Mouse (Mus musculus): ENCODE results near the gene F11. TPM values are rescaled to one million over a fixed set of nuclear protein-coding genes. Genes with fewer than 3 reads are reported as not detected.

Gene F11
- total RNA-seq (2017) = not detected in 2 replicates

DNA sequence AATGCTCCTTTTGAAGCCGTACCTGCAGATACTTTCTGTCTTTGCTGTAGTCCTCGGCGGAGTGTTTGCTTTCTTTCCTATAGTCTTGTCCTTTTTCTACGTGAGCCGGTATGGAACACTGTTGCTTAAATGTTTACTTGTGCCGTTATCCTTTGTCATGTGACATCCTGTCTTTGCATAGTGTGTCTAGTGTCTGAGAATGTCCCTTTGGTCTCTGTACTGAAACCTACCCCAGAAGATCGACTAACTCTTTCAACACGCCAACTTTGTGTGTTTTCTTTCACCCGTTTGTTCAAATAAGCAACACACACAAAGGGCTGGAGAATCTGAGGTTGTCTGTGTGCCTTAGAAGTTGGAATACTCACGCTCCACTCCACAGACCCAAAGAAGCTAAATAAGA lies at the start of gene F11:
F11 (minus strand) TSS at position 112 of the 400 bp plus-strand sequence.
- no peak for ATAC-seq (replicated peaks in 1 of 2; ENCODE audit: insufficient read depth in 1 of 2, low FRiP score in 2 of 2, low TSS enrichment in 1 of 2, low read depth in 1 of 2, poor library complexity in 2 of 2, severe bottlenecking in 2 of 2)

DNA sequence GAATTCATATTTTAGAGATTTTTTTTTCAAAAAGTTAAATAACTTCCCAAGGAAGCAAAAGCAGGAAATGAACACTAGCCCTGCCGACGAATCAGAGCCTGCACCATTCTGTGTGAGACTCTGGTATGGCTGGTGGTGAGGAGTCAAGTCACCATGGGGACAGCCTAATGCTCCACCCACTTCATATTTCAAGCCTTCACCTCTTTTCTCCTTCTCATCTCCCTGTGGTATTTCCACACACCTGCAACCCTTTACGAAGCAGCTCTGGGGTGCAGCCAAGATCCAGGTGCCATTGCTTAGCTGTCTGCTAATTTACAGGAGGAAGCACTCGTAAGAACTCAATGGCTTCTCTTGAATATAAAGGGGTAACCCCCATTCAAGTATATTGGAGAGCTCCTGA lies 49.1 kb upstream of the F11 start:
- no peak for ATAC-seq (replicated peaks in 1 of 2; ENCODE audit: insufficient read depth in 1 of 2, low FRiP score in 2 of 2, low TSS enrichment in 1 of 2, low read depth in 1 of 2, poor library complexity in 2 of 2, severe bottlenecking in 2 of 2)

- no peak for ATAC-seq (replicated peaks in 1 of 2; ENCODE audit: insufficient read depth in 1 of 2, low FRiP score in 2 of 2, low TSS enrichment in 1 of 2, low read depth in 1 of 2, poor library complexity in 2 of 2, severe bottlenecking in 2 of 2)
Measured at GRCm38 (mm10) chr8:45308366-45308765, 46.5 kb upstream of the F11 start, which contains the start of gene Gm45753. TSS of gene Gm45753 (minus strand) at chr8:45308466.

GRCm38 (mm10) chr8:45305479-45305878 lies 43.6 kb upstream of the F11 start:
- no peak for ATAC-seq (replicated peaks in 1 of 2; ENCODE audit: insufficient read depth in 1 of 2, low FRiP score in 2 of 2, low TSS enrichment in 1 of 2, low read depth in 1 of 2, poor library complexity in 2 of 2, severe bottlenecking in 2 of 2)

GRCm38 (mm10) chr8:45304354-45304753 lies 42.5 kb upstream of the F11 start:
- no peak for ATAC-seq (replicated peaks in 1 of 2; ENCODE audit: insufficient read depth in 1 of 2, low FRiP score in 2 of 2, low TSS enrichment in 1 of 2, low read depth in 1 of 2, poor library complexity in 2 of 2, severe bottlenecking in 2 of 2)

GRCm38 (mm10) chr8:45302390-45302789 lies 40.6 kb upstream of the F11 start:
- ATAC-seq (replicated peaks in 1 of 2; ENCODE audit: insufficient read depth in 1 of 2, low FRiP score in 2 of 2, low TSS enrichment in 1 of 2, low read depth in 1 of 2, poor library complexity in 2 of 2, severe bottlenecking in 2 of 2) = no peak

DNA sequence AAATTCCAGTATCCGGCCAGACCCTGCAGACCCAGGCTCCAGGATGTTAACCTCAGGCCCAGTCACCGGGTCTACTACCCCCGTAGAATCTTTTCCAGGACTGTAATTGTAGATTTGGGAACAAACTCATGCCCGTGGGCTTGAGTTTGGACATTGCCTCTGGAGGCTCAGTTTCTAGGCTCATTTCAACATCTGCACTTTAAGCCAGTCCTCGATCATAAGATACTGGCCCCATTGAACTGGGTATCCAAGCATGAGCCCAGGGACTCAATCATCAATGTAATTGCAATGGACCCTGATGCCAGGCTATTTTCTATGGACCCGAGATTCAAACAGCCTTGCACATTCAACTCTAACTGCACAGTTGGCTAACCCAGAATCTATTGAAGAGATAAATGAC lies 33.4 kb upstream of the F11 start:
- ATAC-seq (replicated peaks in 1 of 2; ENCODE audit: insufficient read depth in 1 of 2, low FRiP score in 2 of 2, low TSS enrichment in 1 of 2, low read depth in 1 of 2, poor library complexity in 2 of 2, severe bottlenecking in 2 of 2) = no peak

GRCm38 (mm10) chr8:45294687-45295086 lies 32.9 kb upstream of the F11 start, which contains the start of gene Klkb1:
TSS of gene Klkb1 (minus strand) at chr8:45294859.
- ATAC-seq (replicated peaks in 1 of 2; ENCODE audit: insufficient read depth in 1 of 2, low FRiP score in 2 of 2, low TSS enrichment in 1 of 2, low read depth in 1 of 2, poor library complexity in 2 of 2, severe bottlenecking in 2 of 2) = no peak

DNA sequence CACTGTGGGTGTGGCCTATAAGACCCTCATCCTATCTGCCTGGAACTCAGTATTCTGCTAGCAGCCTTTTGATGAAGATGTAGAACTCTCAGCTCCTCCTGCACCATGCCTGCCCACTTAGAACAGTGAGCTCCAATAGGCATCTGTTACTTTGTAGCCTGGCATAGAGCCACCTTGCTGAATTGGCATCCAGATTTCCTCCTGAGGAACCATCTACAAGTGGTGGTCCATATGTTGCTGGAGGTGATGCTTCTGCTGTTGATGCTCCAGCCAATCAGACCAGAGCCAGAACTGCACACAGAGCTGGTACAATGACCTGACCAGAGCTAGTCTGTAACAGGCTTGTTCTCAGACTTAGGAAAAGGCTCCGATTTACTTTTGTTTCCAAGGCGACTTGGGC lies 30.0 kb upstream of the F11 start:
- ATAC-seq (replicated peaks in 1 of 2; ENCODE audit: insufficient read depth in 1 of 2, low FRiP score in 2 of 2, low TSS enrichment in 1 of 2, low read depth in 1 of 2, poor library complexity in 2 of 2, severe bottlenecking in 2 of 2) = no peak

DNA sequence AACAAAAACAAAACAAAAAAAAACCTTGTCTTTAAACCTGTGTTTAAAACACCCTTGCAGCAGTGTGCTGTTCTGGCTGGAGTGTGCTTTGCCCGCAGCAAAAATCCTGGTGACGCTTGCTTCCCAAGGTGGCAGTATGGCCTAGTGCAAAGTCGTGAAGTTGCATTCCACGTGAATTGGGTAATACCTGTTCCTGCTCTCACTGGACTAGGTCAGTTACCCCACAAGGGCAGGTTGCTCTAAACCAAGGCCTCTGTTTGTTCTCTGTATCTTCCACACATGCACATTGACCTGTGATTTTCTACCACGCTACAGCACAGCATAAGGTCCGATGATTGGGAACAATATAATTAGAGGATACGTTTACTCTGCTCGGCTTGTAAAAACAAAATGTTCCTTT lies 19.8 kb upstream of the F11 start:
- ATAC-seq (replicated peaks in 1 of 2; ENCODE audit: insufficient read depth in 1 of 2, low FRiP score in 2 of 2, low TSS enrichment in 1 of 2, low read depth in 1 of 2, poor library complexity in 2 of 2, severe bottlenecking in 2 of 2) = no peak

DNA sequence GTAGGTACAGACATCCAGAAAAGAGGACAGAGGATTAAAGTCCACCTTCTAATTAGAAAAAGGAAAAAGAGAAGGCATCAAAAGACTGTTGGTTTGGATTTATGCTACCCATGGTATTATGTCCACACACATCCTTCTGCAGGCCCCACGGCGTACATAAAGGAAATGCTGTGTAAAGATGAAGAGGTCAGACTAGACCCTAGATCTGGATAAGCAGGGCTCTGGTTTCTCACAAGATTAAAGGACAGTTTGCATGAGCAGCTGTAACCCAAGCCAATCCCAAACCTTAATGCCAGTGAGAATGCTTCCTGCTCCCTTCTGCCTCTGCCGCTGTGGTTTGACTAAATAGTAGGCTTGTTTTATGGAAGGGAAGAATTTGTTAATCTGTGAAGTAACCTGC lies 15.6 kb upstream of the F11 start:
- no peak for ATAC-seq (replicated peaks in 1 of 2; ENCODE audit: insufficient read depth in 1 of 2, low FRiP score in 2 of 2, low TSS enrichment in 1 of 2, low read depth in 1 of 2, poor library complexity in 2 of 2, severe bottlenecking in 2 of 2)

DNA sequence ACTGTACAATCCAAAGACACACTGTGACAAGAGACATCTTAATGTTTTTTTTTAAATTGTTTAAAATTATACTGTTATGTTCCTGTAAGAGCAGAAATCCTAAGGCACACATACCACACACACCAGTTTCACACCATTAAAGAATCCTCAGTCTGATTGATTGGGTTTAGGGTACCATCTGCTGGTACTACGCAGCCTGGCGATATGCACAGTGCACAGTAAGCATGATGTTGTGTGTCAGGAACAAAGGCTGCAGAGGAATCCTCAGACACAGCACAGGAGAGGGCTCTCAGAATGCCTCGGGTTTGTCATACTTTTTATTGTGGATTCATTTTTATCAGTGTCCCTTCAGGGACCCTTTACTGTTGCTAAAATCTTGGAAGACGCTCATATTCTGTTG lies 12.5 kb upstream of the F11 start:
- no peak for ATAC-seq (replicated peaks in 1 of 2; ENCODE audit: insufficient read depth in 1 of 2, low FRiP score in 2 of 2, low TSS enrichment in 1 of 2, low read depth in 1 of 2, poor library complexity in 2 of 2, severe bottlenecking in 2 of 2)

GRCm38 (mm10) chr8:45269056-45269455 lies 7.2 kb upstream of the F11 start:
- ATAC-seq (replicated peaks in 1 of 2; ENCODE audit: insufficient read depth in 1 of 2, low FRiP score in 2 of 2, low TSS enrichment in 1 of 2, low read depth in 1 of 2, poor library complexity in 2 of 2, severe bottlenecking in 2 of 2) = no peak

DNA sequence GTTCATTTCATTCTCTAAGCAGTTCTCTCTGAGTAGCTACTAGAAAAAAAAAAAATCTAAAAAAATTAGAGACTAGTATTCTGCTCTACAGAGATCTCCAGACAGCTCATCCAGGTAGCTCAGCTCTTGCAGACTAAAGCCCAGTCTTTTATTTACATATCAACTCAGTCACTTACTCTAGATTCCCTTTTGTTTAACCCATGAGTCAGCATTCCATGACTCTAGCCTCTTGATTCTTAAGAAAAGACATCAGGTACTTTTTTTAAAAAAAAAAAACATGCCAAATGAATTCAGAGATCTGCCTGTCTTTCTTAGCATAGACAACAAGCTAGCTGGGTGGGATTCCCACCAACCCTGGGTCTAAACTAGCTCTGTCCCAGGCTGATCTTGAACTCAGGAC lies 6.7 kb upstream of the F11 start:
- ATAC-seq (replicated peaks in 1 of 2; ENCODE audit: insufficient read depth in 1 of 2, low FRiP score in 2 of 2, low TSS enrichment in 1 of 2, low read depth in 1 of 2, poor library complexity in 2 of 2, severe bottlenecking in 2 of 2) = no peak

DNA sequence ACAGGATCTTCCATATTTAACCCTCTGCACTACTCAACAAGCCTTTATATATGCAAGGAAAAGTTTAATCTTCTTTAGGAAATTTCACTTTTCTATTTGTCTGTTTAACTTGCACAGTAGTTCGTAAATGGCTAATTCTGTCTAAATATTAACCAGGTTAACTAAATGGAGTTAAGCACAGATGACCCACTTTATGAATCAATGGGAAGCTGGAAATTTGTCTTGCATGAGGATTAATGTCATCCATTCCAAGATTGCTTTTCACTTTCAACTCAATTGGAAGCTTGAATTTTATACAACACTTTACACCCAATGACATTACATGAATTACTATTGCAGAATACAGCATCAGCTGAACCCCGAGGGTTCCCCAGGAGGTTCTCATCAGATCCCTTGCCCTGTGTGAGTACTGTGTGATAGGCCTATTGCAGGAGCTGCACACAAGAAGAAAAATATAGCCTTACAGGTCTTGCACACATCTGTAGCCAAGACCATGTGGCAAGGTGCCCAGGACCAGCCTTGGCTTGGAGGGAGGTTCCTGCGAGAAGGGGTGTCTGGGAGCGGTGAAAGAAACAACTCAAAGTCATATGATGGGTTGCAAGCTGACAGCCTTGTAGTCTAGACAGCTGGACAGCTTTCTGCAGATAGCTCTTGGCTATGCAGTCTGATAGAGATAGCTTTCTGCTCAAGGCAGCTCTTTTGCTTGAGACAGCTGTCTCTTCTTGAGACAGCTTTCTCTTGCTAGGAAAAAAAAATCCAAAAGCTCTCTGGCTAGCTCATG lies 6.0 kb upstream of the F11 start:
- ATAC-seq (replicated peaks in 1 of 2; ENCODE audit: insufficient read depth in 1 of 2, low FRiP score in 2 of 2, low TSS enrichment in 1 of 2, low read depth in 1 of 2, poor library complexity in 2 of 2, severe bottlenecking in 2 of 2) = no peak

DNA sequence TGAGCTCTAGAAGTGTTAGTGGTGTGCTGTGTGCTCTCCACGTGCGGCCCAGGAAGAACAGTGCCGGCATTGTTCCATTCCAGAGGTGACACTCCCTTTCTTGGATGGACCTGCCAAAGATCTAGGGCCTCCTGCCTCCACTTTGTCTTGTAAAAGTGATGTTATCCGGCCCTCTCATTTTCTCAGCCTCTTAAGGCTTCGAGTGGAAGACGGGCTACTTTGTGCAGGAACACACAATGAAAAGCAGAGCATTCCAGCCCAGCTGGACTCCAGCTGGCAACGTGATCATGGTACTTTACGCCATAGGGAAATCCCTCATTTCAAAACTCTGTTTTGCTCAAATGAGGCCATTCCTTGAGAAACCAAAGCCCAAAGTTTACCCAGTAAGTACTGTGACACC lies 5.2 kb upstream of the F11 start:
- ATAC-seq (replicated peaks in 1 of 2; ENCODE audit: insufficient read depth in 1 of 2, low FRiP score in 2 of 2, low TSS enrichment in 1 of 2, low read depth in 1 of 2, poor library complexity in 2 of 2, severe bottlenecking in 2 of 2) = no peak

GRCm38 (mm10) chr8:45264918-45265317 lies 3.1 kb upstream of the F11 start:
- ATAC-seq (replicated peaks in 1 of 2; ENCODE audit: insufficient read depth in 1 of 2, low FRiP score in 2 of 2, low TSS enrichment in 1 of 2, low read depth in 1 of 2, poor library complexity in 2 of 2, severe bottlenecking in 2 of 2) = no peak

DNA sequence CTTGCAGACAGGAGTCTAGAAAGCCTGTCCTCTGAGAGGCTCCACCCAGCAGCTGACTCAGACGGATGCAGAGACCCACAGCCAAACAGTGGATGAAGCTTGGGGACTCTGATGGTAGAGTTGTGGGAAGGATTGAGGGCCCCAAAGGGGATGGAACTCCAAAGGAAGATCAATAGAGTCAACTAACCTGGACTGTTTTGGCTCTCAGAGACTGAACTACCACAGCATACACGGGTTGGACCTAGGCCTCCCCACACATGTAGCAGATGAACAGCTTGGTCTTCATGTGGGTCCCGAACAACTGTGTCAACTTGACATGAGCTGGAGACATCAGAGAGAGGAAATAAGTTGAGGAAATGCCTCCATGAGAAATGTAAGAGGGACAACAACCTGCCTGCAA lies 1.0 kb upstream of the F11 start:
- ATAC-seq (replicated peaks in 1 of 2; ENCODE audit: insufficient read depth in 1 of 2, low FRiP score in 2 of 2, low TSS enrichment in 1 of 2, low read depth in 1 of 2, poor library complexity in 2 of 2, severe bottlenecking in 2 of 2) = no peak

DNA sequence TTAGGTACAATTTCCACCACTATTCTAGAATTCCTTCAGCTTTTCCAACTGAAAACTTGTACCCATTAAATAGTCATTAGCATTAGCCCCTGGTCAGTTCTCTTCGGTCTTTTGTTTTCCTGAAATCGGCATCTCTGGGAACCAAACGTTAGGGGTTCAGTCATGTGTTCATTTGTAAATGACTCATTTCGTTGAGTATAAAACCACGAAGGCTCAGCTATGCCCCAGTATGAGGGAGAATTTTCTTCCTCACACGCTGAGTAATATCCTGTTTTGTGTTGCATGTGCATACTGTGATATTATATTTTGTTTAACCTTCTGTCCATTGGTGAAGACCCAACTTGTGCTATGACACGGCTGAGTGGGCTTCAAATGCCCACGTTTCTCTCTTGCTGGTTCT lies 3.4 kb downstream of the F11 start:
- ATAC-seq (replicated peaks in 1 of 2; ENCODE audit: insufficient read depth in 1 of 2, low FRiP score in 2 of 2, low TSS enrichment in 1 of 2, low read depth in 1 of 2, poor library complexity in 2 of 2, severe bottlenecking in 2 of 2) = no peak
